Mouse (Mus musculus) hindbrain, embryonic 10.5 days (tissue): ENCODE data around the gene Hoxb13. TPM values are rescaled to one million over a fixed set of nuclear protein-coding genes. Genes with fewer than 3 reads are reported as not detected.

Experiments used
- DNase-seq: peaks from one replicate; pipeline ENCODE4 v3.0.0-alpha.2; 2017; ENCODE audit warnings: low spot score
- H3K27ac ChIP-seq: fragments of 300-500 bp; sonication (generic); 2 replicates; pipeline ENCODE4 v1.5.1; 2016; ENCODE audit warnings: mild to moderate bottlenecking, moderate library complexity
- H3K27me3 ChIP-seq: fragments of 300-500 bp; sonication (generic); 2 replicates; pipeline ENCODE4 v1.6.1; 2016; ENCODE audit warnings: mild to moderate bottlenecking; ENCODE audit not compliant: poor library complexity, insufficient read depth, severe bottlenecking
- H3K36me3 ChIP-seq: fragments of 300-500 bp; sonication (generic); 2 replicates; pipeline ENCODE4 v1.6.1; 2016; ENCODE audit warnings: mild to moderate bottlenecking, moderate library complexity
- H3K4me1 ChIP-seq: fragments of 300-500 bp; sonication (generic); replicated peaks from 2 replicates; pipeline ENCODE4 v1.6.1; 2016; ENCODE audit warnings: mild to moderate bottlenecking
- H3K4me3 ChIP-seq: fragments of 300-500 bp; sonication (generic); 2 replicates; pipeline ENCODE4 v1.5.1; 2016; ENCODE audit warnings: mild to moderate bottlenecking, moderate library complexity
- H3K9me3 ChIP-seq: fragments of 300-500 bp; sonication (generic); 2 replicates; pipeline ENCODE4 v1.6.1; 2016; ENCODE audit warnings: mild to moderate bottlenecking, moderate library complexity
- WGBS: fragments of 180-500 bp; shearing (Covaris S2); methylation state at CpG from one replicate; pipeline ENCODE4 v1.1.7; 2016; 5-methylcytosine and 5-hydroxymethylcytosine counted together
- polyA plus RNA-seq: library from polyadenylated mRNA; unstranded; fragments of >200 nt; fragmentation: Nextera tagmentation; extraction: Ambion mirVana; gene quantifications from 2 replicates; pipeline ENCODE4 v1.2.1, GENCODE M21; 2016

The Hoxb13 gene
- polyA plus RNA-seq, 1 experiment from 2014 or later, result not detected

DNA sequence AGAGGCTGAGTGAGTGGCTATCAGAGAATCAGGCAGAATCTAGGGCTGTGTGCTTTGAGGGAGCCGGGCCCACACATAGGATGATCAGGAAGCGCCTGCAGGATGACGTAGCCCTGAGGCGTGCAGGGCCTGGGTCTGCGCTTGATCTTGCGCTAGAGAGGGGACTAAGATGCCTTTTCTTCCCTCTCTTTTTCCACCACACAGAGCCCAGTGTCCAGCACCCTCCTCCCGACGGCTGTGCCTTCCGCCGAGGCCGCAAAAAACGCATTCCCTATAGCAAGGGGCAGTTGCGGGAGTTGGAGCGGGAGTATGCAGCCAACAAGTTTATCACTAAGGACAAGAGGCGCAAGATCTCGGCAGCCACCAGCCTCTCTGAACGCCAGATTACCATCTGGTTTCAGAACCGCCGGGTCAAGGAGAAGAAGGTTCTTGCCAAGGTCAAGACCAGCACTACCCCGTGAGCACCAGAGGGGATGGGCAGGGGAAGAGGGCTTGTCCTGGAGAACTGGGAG is 1.7 kb downstream of the Hoxb13 start:
- no peak for DNase-seq
- Histone ChIP-seq H3K27me3 (peaks cover 100% of the 10 kb centered on the region), H3K4me1 (peaks cover 5% of the 10 kb centered on the region; the same call in 1 of the 2 replicates), H3K9me3 (no peaks in the 10 kb centered on the region), H3K36me3 (no peaks in the 10 kb centered on the region), H3K27ac (no peak overlapping the region), H3K4me3 (no peak overlapping the region)
- 2% methylated on average over 20 of the region's 20 CpGs for WGBS

DNA sequence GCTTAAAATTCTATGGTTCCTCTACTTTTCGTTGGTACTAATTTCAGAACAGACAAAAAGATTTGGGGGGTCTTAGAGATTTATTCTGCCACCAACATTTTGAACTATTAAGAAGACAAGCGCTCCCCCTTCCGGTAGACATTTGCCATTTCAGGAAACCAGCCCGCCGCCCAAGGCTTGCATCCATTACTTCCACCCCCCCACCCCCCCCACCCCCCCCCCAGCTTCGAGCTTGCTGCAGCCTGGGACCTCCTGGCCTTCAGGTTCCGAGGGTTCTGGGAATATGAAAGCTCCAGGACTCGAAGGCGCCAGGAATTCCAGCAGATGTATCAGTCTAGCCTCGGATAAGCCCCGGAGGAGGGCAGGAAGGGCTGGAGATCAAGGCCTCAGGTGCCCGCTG is 4.5 kb downstream of the Hoxb13 start:
- no peak for DNase-seq
- no peaks in the 10 kb centered on the region for H3K36me3 ChIP-seq
- H3K27ac ChIP-seq, result no peak overlapping the region
- no peak overlapping the region for H3K4me3 ChIP-seq
- H3K27me3 ChIP-seq, result peaks cover 100% of the 10 kb centered on the region
- 2% methylated on average over 12 of the region's 12 CpGs for WGBS
- H3K4me1 ChIP-seq, result peaks cover 5% of the 10 kb centered on the region; the same call in 1 of the 2 replicates
- H3K9me3 ChIP-seq, result no peaks in the 10 kb centered on the region

DNA sequence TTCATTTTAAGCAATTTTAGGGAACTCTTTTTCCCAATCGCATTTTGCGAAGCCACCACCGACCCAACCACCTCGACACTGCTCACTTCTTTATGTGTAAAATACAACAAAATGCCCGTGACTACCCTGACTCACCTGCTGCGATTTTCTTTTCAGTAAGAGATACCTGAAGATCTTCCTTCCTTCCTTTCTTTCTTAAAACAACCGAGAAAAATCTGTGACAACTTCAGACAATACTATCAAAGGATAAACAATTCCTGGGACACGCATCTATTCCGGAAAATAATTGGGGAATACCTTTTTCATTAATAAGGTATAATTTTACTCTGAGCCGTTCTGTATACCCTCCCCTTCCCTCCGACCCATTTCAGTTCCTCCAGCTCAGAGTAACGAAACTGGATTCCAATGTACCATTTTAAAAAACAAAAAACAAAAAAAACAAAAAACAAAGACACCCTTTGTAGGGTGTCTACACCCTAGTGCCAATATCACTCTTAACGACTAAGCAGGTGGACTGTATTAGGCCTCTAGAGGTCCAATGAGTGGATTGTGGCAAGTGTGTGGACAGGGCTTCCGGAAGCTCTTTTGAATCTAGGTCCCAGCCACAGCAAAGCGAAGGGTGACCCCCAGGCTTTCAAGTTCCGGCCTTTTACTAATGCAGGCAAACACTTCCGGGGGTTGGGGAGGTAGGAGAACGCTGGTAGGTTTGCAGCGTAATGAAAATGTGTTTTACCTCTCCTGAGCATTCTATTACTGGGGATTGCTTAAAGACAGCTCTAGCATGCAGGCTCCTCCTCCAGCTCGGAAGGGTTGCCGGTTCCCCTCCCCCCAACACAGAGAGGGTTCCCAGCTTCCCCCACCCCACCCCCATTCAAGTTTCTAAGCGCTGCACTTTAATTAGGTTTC is 5.3 kb downstream of the Hoxb13 start:
- no peak for DNase-seq

DNA sequence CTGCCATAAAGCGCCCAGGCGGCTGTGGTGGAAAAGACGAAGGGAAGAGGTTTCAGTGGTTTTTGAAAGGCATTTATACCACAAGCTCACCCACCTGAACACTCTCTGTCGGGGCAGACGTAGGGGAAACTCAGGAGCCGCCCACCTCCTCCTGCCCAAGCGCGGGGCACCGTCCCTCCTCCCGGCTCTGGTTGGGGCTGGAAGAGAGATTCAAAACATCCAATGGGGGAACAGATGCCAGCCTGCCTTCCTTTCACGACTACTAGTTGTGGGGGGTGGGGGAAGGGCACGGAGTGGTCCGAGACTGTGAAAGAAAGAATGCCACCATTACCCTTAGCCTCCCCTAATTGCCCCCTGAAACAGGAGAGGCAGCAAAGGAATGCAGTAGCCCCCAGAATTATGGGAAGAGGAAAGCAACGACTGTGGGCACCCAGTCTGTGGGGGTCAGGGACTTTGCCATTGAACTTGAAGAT is 6.1 kb downstream of the Hoxb13 start:
- no peak for DNase-seq
- H3K27me3 ChIP-seq, result peaks cover 100% of the 10 kb centered on the region
- H3K4me1 ChIP-seq, result no peaks in the 10 kb centered on the region
- under 1% methylated on average over 14 of the region's 14 CpGs for WGBS
- no peaks in the 10 kb centered on the region for H3K9me3 ChIP-seq
- H3K36me3 ChIP-seq, result no peaks in the 10 kb centered on the region
- H3K4me3 ChIP-seq, result no peak overlapping the region
- no peak overlapping the region for H3K27ac ChIP-seq

More for the DNA sequence above, 5.3 kb downstream of the Hoxb13 start:
- 2% methylated on average over 22 of the region's 22 CpGs for WGBS
- no peaks in the 10 kb centered on the region for H3K4me1 ChIP-seq
- no peaks in the 10 kb centered on the region for H3K36me3 ChIP-seq
- H3K27me3 ChIP-seq, result peaks cover 100% of the 10 kb centered on the region
- H3K4me3 ChIP-seq, result no peak overlapping the region
- no peak overlapping the region for H3K27ac ChIP-seq
- H3K9me3 ChIP-seq, result no peaks in the 10 kb centered on the region

DNA sequence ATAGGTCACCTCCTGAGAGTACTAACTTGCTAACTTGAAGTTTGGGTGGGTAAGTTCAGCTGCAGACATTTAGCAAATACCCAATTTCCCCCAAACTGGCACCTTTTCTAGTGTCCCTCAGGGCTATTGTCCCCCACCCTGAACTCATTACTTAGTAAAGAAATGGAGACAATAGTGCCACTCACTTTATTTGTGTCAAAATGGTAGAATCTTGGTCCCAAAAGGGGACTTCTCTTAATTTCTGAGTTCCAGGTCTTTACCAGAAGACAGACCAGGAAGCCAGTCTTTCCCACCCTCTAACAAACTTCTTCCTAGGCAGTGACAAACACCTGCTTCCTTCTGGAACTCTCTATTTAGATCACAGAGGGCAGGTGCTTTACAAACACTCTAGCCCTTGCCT is 7.6 kb downstream of the Hoxb13 start:
- H3K27me3 ChIP-seq, result peaks cover 100% of the 10 kb centered on the region
- H3K36me3 ChIP-seq, result no peaks in the 10 kb centered on the region
- H3K4me1 ChIP-seq, result no peaks in the 10 kb centered on the region
- no peaks in the 10 kb centered on the region for H3K9me3 ChIP-seq
- no peak for DNase-seq
- no peak overlapping the region for H3K27ac ChIP-seq
- H3K4me3 ChIP-seq, result no peak overlapping the region

DNA sequence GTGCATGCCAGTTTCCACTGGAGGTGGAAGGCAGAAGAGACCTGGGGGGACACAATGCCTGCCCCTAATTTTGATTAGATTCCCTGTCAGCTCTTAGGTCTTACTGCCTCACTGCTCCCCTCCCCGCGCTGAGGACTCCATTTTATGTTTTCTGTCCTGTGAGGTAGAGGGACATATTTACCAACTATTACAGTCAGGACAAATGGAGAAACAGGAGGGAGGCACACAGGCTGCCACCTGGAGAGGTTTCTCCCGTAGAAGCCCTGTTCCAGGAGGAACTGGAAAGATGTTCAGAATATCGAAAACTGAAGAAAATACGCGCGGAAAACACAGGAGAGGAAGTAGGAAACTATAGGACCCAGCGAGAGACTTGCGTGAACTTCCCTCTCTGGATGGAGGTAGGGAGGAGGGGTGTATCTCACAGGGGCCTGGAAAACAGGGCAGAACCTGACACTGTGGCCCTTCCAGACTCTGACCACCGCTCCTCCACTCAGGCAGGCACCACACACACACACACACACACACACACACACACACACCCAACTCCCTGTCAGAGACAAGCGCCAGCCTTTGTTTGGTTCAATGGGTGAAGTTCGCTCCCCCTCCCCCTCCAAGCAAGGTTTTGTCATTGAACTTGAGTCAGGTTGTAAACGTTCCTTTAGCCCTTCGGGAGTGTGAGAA is 8.4 kb downstream of the Hoxb13 start:
- WGBS, result 2% methylated on average over 14 of the region's 14 CpGs
- no peaks in the 10 kb centered on the region for H3K9me3 ChIP-seq
- no peak overlapping the region for H3K27ac ChIP-seq
- no peak for DNase-seq
- no peaks in the 10 kb centered on the region for H3K36me3 ChIP-seq
- no peak overlapping the region for H3K4me3 ChIP-seq
- no peaks in the 10 kb centered on the region for H3K4me1 ChIP-seq
- peaks cover 100% of the 10 kb centered on the region for H3K27me3 ChIP-seq

DNA sequence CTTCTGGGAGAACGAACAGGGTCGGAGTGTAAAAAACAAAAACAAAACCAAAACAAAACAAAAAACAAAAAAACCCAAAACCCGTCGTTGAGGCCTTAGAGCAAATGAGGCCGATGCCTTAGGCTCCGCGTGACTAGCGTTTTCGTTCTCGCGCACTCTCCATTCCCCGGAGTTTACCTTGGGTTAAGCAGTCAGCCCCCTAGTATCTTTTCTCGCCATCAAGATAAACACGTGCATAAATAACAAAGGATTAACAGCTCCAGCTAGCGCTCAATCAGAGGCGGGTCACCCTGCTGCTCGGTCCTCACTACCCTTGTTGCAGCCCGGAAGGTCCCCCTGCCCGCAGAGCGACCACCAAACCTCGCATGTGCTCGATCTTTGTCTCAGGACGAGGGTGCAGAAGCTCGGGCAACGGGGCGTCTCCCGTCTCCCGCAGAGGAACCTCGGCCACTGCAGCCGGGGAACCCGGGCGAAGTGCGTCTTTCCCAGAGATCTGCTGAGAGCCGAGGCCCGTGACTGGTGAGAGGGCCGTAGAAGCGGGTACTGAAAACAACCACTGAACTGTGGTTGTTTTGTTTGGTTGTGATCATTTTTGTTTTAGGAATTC is 9.2 kb downstream of the Hoxb13 start:
- H3K27ac ChIP-seq, result no peak overlapping the region
- no peaks in the 10 kb centered on the region for H3K36me3 ChIP-seq
- no peaks in the 10 kb centered on the region for H3K9me3 ChIP-seq
- H3K4me1 ChIP-seq, result no peaks in the 10 kb centered on the region
- under 1% methylated on average over 37 of the region's 37 CpGs for WGBS
- H3K4me3 ChIP-seq, result no peak overlapping the region
- peak; percentile 62 for DNase-seq
- peaks cover 100% of the 10 kb centered on the region for H3K27me3 ChIP-seq

DNA sequence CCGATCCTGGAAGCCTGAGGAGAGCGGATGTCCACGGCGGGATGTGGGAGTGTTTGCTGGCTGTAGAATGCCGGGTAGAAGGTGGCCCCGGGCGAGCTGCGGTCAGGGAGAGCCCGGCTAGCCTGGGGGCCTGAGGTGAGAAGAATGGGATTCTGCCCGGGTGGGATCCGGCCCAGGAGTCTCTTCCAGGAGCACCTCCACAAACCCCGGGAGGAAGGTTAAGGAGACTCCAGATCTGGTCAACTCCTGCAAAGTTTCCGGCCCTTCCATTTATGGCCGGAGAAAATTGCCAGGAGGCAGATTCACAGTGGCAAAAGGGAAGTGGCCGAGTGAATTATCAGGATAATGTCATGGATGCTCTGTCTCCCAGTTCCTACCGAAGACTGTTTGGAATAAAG is 9.7 kb downstream of the Hoxb13 start:
- Histone ChIP-seq H3K27me3 (peaks cover 100% of the 10 kb centered on the region), H3K4me3 (no peak overlapping the region), H3K9me3 (no peaks in the 10 kb centered on the region), H3K27ac (no peak overlapping the region), H3K4me1 (no peaks in the 10 kb centered on the region), H3K36me3 (no peaks in the 10 kb centered on the region)
- under 1% methylated on average over 16 of the region's 16 CpGs for WGBS
- peak; percentile 59 for DNase-seq

DNA sequence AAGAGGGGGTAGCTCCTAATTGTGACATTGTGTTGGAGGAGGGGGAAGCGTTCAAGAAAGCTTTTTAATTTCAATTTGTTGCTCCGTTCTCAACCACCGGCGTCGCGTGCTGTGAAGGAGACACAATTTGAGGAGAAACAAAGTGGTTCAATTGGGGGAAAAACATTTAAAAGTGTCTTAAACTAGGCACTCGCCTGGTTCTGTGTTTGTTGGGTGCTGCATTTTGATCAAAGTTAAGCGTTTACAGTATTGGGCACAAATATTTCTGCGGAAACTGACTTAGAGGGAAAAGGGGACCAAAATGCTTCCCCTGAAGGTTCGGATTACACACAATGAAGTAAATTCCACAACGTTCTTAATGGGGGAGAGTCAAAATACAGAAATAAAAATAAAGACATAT is 10.2 kb downstream of the Hoxb13 start:
- Histone ChIP-seq H3K27me3 (peaks cover 100% of the 10 kb centered on the region), H3K27ac (no peak overlapping the region), H3K36me3 (no peaks in the 10 kb centered on the region), H3K4me1 (no peaks in the 10 kb centered on the region), H3K9me3 (no peaks in the 10 kb centered on the region), H3K4me3 (no peak overlapping the region)
- WGBS, result 2% methylated on average over 11 of the region's 11 CpGs
- no peak for DNase-seq

DNA sequence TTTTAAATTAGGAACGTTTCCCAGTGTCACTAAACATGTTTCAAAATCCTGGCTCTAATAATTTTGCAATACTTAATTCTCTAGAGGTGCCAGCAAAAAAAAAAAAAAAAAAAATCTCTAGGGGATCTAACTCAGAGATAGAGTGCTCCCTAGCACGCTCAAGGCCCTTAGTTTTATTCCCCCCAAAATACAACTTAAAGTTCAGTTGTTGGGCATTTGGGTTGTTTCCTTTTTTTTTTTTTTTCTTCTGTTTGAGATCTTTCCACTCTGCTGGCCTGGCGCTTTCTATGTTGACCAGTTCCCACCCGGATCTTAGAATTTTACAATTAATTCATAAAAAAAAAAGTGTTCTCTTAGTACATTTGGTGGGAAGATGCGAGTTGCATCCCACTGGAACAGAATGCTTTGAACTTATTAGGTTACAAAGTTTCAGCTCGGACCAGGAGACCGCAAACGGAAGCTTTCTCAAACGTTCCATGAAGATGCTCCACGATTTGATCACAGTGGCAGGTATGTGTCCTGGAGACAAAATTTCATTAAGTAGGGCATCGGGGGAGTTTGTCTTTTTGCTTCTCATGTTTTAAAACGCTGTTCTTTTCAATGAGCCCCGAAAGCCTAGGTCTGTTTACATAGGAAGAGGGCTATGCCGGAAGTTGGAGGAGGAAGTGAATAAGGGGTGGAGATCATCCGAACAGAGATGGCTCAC is 11.5 kb downstream of the Hoxb13 start:
- Histone ChIP-seq H3K4me3 (no peak overlapping the region), H3K27me3 (peaks cover 98% of the 10 kb centered on the region), H3K27ac (no peak overlapping the region), H3K4me1 (no peaks in the 10 kb centered on the region), H3K36me3 (no peaks in the 10 kb centered on the region), H3K9me3 (no peaks in the 10 kb centered on the region)
- no peak for DNase-seq
- WGBS, result 3% methylated on average over 15 of the region's 15 CpGs

DNA sequence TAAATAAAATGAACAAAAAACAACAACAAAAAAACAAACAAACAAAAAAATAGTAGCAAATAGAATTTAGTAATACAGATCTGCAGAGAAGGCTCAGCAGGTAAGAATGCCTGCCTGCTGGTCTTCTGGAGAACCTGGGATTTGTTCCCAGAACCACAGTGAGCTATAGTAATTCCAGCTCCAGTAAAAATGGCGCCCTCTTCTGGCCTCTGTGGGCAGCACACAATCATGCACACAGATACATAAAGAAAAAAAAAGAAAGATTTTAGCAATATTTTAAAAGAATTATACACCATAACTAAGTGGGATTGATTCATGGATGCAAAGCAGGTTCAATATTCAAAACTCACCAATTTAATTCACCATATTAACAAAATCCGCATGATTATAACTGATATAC is 29.7 kb downstream of the Hoxb13 start:
- no peaks in the 10 kb centered on the region for H3K4me1 ChIP-seq
- no peak overlapping the region for H3K4me3 ChIP-seq
- H3K36me3 ChIP-seq, result no peaks in the 10 kb centered on the region
- DNase-seq, result no peak
- 41% methylated on average over 2 of the region's 2 CpGs for WGBS
- H3K9me3 ChIP-seq, result peaks cover 6% of the 10 kb centered on the region; the same call in 1 of the 2 replicates
- H3K27ac ChIP-seq, result no peak overlapping the region
- H3K27me3 ChIP-seq, result peaks cover 4% of the 10 kb centered on the region; the same call in 1 of the 2 replicates

DNA sequence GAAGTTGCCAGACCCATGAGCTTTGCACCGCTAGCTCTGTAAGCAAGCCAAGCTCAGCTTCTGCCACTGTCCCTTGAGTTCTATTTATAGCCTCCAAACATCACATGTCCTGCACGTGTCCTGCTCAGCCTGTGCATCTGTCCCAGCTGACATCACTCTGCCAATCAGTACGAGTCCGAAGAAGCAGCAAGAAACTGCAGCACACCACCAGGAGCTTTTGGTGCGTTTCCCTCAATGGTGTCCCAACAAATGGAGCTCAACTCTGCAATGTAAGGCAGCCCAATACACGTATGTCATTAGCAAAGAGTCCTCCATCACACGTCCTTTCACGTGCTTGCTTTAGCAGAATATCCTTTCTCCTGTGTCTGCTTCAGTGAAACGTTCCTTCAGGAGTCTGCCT is 33.6 kb downstream of the Hoxb13 start:
- no peaks in the 10 kb centered on the region for H3K36me3 ChIP-seq
- H3K9me3 ChIP-seq, result no peaks in the 10 kb centered on the region
- H3K27ac ChIP-seq, result no peak overlapping the region
- no peaks in the 10 kb centered on the region for H3K4me1 ChIP-seq
- 80% methylated on average over 9 of the region's 9 CpGs for WGBS
- peaks cover 9% of the 10 kb centered on the region; the same call in 1 of the 2 replicates for H3K27me3 ChIP-seq
- H3K4me3 ChIP-seq, result no peak overlapping the region
- no peak for DNase-seq
